Mouse (Mus musculus) cerebellum, adult 2 months (tissue): ENCODE data around the gene Gucy2g.

Source experiments
- CTCF ChIP-seq: fragments of 200-500 bp; IDR thresholded peaks from 2 replicates; pipeline ENCODE4 v1.5.1; 2011; ENCODE audit warnings: low read depth, mild to moderate bottlenecking, control low read depth, low read length, moderate library complexity, borderline replicate concordance; ENCODE audit not compliant: insufficient read depth
- POLR2A ChIP-seq: fragments of 200-500 bp; IDR thresholded peaks from 2 replicates; pipeline ENCODE4 v1.6.1; 2011; ENCODE audit warnings: low read length, control low read depth, borderline replicate concordance; ENCODE audit not compliant: insufficient read depth

DNA sequence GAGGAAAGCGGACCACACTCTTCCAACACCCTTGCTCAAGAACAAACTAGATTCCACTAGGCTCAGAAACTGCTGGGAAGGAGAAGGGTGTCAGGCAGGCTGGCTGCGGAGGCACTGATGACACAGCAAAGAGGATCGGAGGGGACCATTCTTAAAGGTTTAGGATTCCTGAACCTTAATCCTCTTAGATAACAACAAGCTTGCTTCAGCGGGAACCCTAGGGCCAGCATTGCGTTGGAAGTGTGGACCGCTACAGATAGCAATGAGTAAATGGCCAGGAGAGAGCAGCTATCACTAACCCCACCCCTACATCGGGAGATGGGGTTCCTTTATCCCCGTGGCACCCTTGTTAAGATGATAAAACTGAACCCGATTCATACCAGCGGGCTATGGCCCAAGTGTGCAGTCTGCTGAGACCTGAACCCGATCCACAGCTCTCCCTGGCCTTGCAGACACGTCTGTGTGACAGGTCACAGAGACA is 22.3 kb downstream of the Gucy2g start:
- TF ChIP-seq CTCF: no peak
- TF ChIP-seq POLR2A: no peak
